Mouse (Mus musculus): Measurements from ENCODE around the gene Gpc6.

DNA sequence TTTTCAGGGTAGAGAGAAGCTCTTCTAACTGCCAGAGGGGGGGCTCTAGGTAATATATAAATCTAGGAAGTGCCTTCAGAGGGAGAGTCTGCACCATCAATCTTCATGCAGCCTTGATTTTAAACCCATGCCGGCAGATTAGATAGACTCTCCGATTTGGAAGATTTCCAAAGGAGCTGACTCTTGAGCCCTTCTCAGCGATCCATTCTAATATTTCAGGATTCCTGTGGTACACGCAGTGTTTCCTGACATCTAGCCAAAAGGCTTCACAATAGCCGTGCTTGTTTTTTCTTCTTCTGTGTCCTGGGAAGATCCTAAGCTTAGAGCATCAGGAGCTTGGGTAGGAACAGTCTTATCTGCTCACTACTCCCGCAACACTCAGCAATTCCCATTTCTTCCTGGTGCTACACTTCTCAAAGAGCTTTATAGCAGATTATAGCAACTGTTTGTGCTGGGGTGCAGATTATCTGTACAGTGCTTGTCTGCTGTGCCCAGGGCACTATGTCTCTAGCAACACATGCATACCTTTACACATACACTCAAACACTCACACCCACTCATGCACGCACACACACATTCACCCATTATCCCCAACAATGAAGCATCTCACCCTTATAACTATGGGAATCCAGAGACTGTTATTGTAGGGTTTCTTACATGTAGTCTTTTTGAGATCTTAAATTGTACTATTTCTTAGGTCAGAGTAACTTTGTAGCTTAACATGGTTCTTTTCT is 3.8 kb downstream of the Gpc6 start:
- TF ChIP-seq CTCF (IDR thresholded peaks at IDR 0.05; ENCODE audit: insufficient read depth, low read depth, low read length): no peak
- no peak for TF ChIP-seq POLR2A (IDR thresholded peaks at IDR 0.05; ENCODE audit: insufficient read depth, low read depth, low read length)

Data from olfactory bulb, adult 2 months (tissue).